In the genomic region with DNA sequence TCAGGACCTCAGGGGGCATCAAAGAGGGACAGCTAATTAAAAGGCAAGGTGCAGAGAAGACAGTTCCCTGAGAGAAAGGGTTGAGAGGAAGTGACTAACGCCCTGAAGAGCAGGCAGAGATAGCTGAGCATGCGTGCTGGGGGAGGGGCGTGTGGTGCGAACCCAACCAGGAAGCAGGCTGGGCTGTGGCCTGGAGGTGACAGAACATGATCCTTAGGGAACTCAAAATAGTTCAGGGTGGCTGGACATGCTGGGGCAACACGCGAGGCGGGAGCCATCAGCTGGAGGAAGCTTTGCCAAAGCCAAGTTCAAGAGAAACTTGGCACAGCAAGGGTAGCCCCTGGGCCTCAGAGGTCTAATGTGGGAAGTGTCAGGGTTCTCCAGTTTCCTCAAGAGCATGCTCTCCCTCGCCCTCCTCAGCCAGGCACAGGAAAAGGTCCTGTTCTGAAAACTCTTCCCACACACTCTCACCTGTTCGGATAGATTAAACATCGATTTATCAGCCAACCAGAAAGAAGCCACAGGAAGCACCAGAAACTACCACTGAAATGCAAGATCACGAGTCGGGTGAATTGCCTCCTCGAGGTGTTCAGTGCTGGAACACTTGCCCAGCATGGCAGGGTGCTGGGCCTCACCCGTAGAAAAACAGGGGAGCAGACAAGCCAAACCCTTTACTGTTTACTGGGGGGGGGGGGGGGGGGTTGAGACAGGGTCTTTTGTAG, we compare ENCODE assay signal across 9 mouse cellular contexts. TPM values are rescaled to one million over a fixed set of nuclear protein-coding genes. Genes with fewer than 3 reads are reported as not detected.
A peak's percentile ranks its signal among the peaks of the same experiment; 100 is the strongest.
DNase-seq lines count a peak whose midpoint lies in the region; ATAC-seq and TF ChIP-seq lines count a peak whose summit lies in the region.
"Had no signal": no experiment of that assay in that cellular context is flagged by ENCODE, and none has a peak within 500 bp of the region (broad histone marks: within the 10 kb centered on the region; RNA-seq: fewer than 3 reads in every experiment).

No protein-coding gene starts in this region.

- 32% methylated on average over 14 of the region's 14 CpGs for WGBS in small intestine, adult 2 months
- 62% methylated on average over 14 of the region's 14 CpGs for WGBS in midbrain, embryonic 10.5 days

- peaks cover 9% of the 10 kb centered on the region for H3K4me1 ChIP-seq in small intestine, adult 2 months (ENCODE audit: control insufficient read depth, insufficient read depth, insufficient read length, low read length)
- H3K4me1 ChIP-seq in midbrain, embryonic 10.5 days: peaks cover 11% of the 10 kb centered on the region

- no peak for TF ChIP-seq CTCF in small intestine, adult 2 months (IDR thresholded peaks at IDR 0.05; ENCODE audit: extremely low read depth, insufficient read length, insufficient replicate concordance, low read depth, low read length)

- no peak overlapping the region for H3K4me3 ChIP-seq in small intestine, adult 2 months (ENCODE audit: low read depth, low read length)
- H3K4me3 ChIP-seq in midbrain, embryonic 10.5 days: no peak overlapping the region
- H3K4me3 ChIP-seq: neural tube, embryonic 13.5 days had no signal

- no peak for TF ChIP-seq POLR2A in small intestine, adult 2 months (IDR thresholded peaks at IDR 0.05; ENCODE audit: low read depth, low read length)

- H3K27me3 ChIP-seq in small intestine, adult 2 months (ENCODE audit: control insufficient read depth, insufficient read depth, low read length): no peaks in the 10 kb centered on the region
- no peaks in the 10 kb centered on the region for H3K27me3 ChIP-seq in midbrain, embryonic 10.5 days (ENCODE audit: low read depth, poor library complexity, severe bottlenecking)
- H3K27me3 ChIP-seq: neural tube, embryonic 13.5 days had no signal

- peak overlapping the region; percentile 57 for H3K27ac ChIP-seq in small intestine, adult 2 months (ENCODE audit: insufficient read depth, low read depth, low read length)
- H3K27ac ChIP-seq in midbrain, embryonic 10.5 days (replicated peaks): no peak overlapping the region
- H3K27ac ChIP-seq: neural tube, embryonic 13.5 days had no signal

- no peaks in the 10 kb centered on the region for H3K36me3 ChIP-seq in small intestine, adult 2 months (ENCODE audit: control insufficient read depth, insufficient read depth, low read length)
- no peaks in the 10 kb centered on the region for H3K36me3 ChIP-seq in midbrain, embryonic 10.5 days
- H3K36me3 ChIP-seq: neural tube, embryonic 13.5 days had no signal

- H3K9me3 ChIP-seq in midbrain, embryonic 10.5 days (replicated peaks): no peaks in the 10 kb centered on the region
- H3K9me3 ChIP-seq: neural tube, embryonic 13.5 days had no signal

- DNase-seq in CD4-positive helper T cell, adult 2 months (ENCODE audit: low read depth, low spot score): peak; percentile 85
- DNase-seq in adrenal gland, adult (ENCODE audit: inconsistent age in 2 of 2, low spot score in 1 of 2): peak; percentile 80 to 84
- DNase-seq in gastrocnemius, postnatal 25 days: peak; percentile 87
- DNase-seq in kidney, adult 8-10 months: peak; percentile 63 to 68
- peak; percentile 86 to 89 for DNase-seq in lung, adult 18-20 months
- DNase-seq in midbrain, embryonic 10.5 days (ENCODE audit: low spot score): no peak

- ATAC-seq in erythroid progenitor cell, adult 5-6 weeks (replicated peaks; ENCODE audit: low FRiP score, poor library complexity, severe bottlenecking): no peak

RNA-seq across cellular contexts. Expression of a gene that starts 3.2 kb away (rescaled TPM):
- total RNA-seq in gastrocnemius, postnatal 25 days (2021): 10 to 100 TPM; 16.9 to 21.1 TPM
- 21.2 and 36.0 TPM in 2 replicates for polyA plus RNA-seq in small intestine, adult 2 months (2012; rRNA removed)
- total RNA-seq in erythroid progenitor cell, adult 5-6 weeks (2015; ENCODE audit: low replicate concordance): 25.6 and 32.4 TPM in 2 replicates
- 22.1 and 29.0 TPM in 2 replicates for total RNA-seq in erythroid progenitor cell, adult 5-6 weeks (2017; ENCODE audit: low replicate concordance)
- 77.1 and 80.6 TPM in 2 replicates for polyA plus RNA-seq in midbrain, embryonic 10.5 days (2016; fragmentation: Nextera tagmentation; extraction: Ambion mirVana)

RNA-seq across cellular contexts. Expression of a gene that starts 35.2 kb away (rescaled TPM):
- total RNA-seq in gastrocnemius, postnatal 25 days (2021): 10 to 100 TPM; 54.1 to 59.9 TPM
- 12.4 and 23.4 TPM in 2 replicates for polyA plus RNA-seq in small intestine, adult 2 months (2012; rRNA removed)
- total RNA-seq in erythroid progenitor cell, adult 5-6 weeks (2015; ENCODE audit: low replicate concordance): 1,527 and 1,581 TPM in 2 replicates
- 312 and 462 TPM in 2 replicates for total RNA-seq in erythroid progenitor cell, adult 5-6 weeks (2017; ENCODE audit: low replicate concordance)
- polyA plus RNA-seq in midbrain, embryonic 10.5 days (2016; fragmentation: Nextera tagmentation; extraction: Ambion mirVana): 345 and 414 TPM in 2 replicates

RNA-seq across cellular contexts. Expression of a gene that starts 50.1 kb away (rescaled TPM):
- total RNA-seq in gastrocnemius, postnatal 25 days (2021): 1 to 10 TPM in 1 of 2 experiments, under 1 TPM in 1; 0.46 to 1.4 TPM
- 24.9 and 58.2 TPM in 2 replicates for polyA plus RNA-seq in small intestine, adult 2 months (2012; rRNA removed)
- total RNA-seq in erythroid progenitor cell, adult 5-6 weeks (2015; ENCODE audit: low replicate concordance): 2.5 and 2.9 TPM in 2 replicates
- 9.2 TPM in 1 of 2 replicates, not detected in the other for total RNA-seq in erythroid progenitor cell, adult 5-6 weeks (2017; ENCODE audit: low replicate concordance)
- 0.62 and 0.63 TPM in 2 replicates for polyA plus RNA-seq in midbrain, embryonic 10.5 days (2016; fragmentation: Nextera tagmentation; extraction: Ambion mirVana)

Comparison
In these comparisons a context has a peak if more than half of its experiments do, and no peak if none do; other contexts are left out.
1. RNA of a gene that starts 35.2 kb away (total RNA-seq): 312 to 1,581 TPM in erythroid progenitor cell, adult 5-6 weeks; 54.1 to 59.9 TPM in gastrocnemius, postnatal 25 days; every median in the first group is over 4 times any median in the second.